Mouse (Mus musculus): ENCODE measurements around the gene Csf3r. TPM values are rescaled to one million over a fixed set of nuclear protein-coding genes. Genes with fewer than 3 reads are reported as not detected.

Csf3r gene
- total RNA-seq, 1 experiment = 0.18 TPM

- peaks cover 6 to 13% of the 10 kb centered on the region in 2 experiments; a peak in 3 of 4 replicates for H3K4me1 ChIP-seq (ENCODE audit: control insufficient read depth in 2 of 2, insufficient read depth in 2 of 2, low read length in 2 of 2, poor library complexity in 1 of 2)
- H3K4me3 ChIP-seq (ENCODE audit: insufficient read depth in 1 of 2, low read depth in 1 of 2, low read length in 2 of 2, poor library complexity in 1 of 2, severe bottlenecking in 1 of 2) = no peak overlapping the region
- TF ChIP-seq MAFK (IDR thresholded peaks at IDR 0.05; ENCODE audit: insufficient read depth, low read depth, low read length) = no peak
- no peak for TF ChIP-seq ZNF384 (IDR thresholded peaks at IDR 0.05; ENCODE audit: low read depth, low read length)
- TF ChIP-seq HCFC1 (IDR thresholded peaks at IDR 0.05; ENCODE audit: borderline replicate concordance, insufficient read depth, low read length) = no peak
- no peak for TF ChIP-seq CHD2 (IDR thresholded peaks at IDR 0.05; ENCODE audit: low read depth, low read length)
- TF ChIP-seq ZC3H11A (IDR thresholded peaks at IDR 0.05; ENCODE audit: borderline replicate concordance, low read depth, low read length) = no peak
- H3K27ac ChIP-seq (ENCODE audit: insufficient read depth, low read depth, low read length, poor library complexity, severe bottlenecking) = no peak overlapping the region
- in situ Hi-C loops (cut with MboI; ENCODE audit: low sequenced_read_pairs in 2 of 2, unreplicated experiment in 2 of 2) = no loop called here
- H3K9ac ChIP-seq (ENCODE audit: insufficient read depth, low read depth, low read length, poor library complexity, severe bottlenecking) = no peak overlapping the region
- no peak for DNase-seq (ENCODE audit: low read depth, low spot score)
- no peaks in the 10 kb centered on the region for H3K9me3 ChIP-seq (ENCODE audit: control insufficient read depth, insufficient read depth, low read depth, low read length)
- H3K36me3 ChIP-seq (ENCODE audit: control insufficient read depth, insufficient read depth, low read length, poor library complexity, severe bottlenecking) = no peaks in the 10 kb centered on the region
Measured at GRCm38 (mm10) chr4:126077833-126078232, 53.5 kb downstream of the Csf3r start.

GRCm38 (mm10) chr4:126079266-126079665, 54.9 kb downstream of the Csf3r start:
- H3K4me3 ChIP-seq (ENCODE audit: insufficient read depth in 1 of 2, low read depth in 1 of 2, low read length in 2 of 2, poor library complexity in 1 of 2, severe bottlenecking in 1 of 2) = no peak overlapping the region

GRCm38 (mm10) chr4:126081601-126082000, 57.3 kb downstream of the Csf3r start:
- H3K9ac ChIP-seq (ENCODE audit: insufficient read depth, low read depth, low read length, poor library complexity, severe bottlenecking) = no peak overlapping the region
- no peak overlapping the region for H3K4me3 ChIP-seq (ENCODE audit: insufficient read depth in 1 of 2, low read depth in 1 of 2, low read length in 2 of 2, poor library complexity in 1 of 2, severe bottlenecking in 1 of 2)
- H3K27ac ChIP-seq (ENCODE audit: insufficient read depth, low read depth, low read length, poor library complexity, severe bottlenecking) = no peak overlapping the region
- H3K36me3 ChIP-seq (ENCODE audit: control insufficient read depth, insufficient read depth, low read length, poor library complexity, severe bottlenecking) = no peaks in the 10 kb centered on the region
- peaks cover 6 to 17% of the 10 kb centered on the region in 2 experiments; a peak in 3 of 4 replicates for H3K4me1 ChIP-seq (ENCODE audit: control insufficient read depth in 2 of 2, insufficient read depth in 2 of 2, low read length in 2 of 2, poor library complexity in 1 of 2)
- H3K9me3 ChIP-seq (ENCODE audit: control insufficient read depth, insufficient read depth, low read depth, low read length) = no peaks in the 10 kb centered on the region
- DNase-seq (ENCODE audit: low read depth, low spot score) = no peak
- in situ Hi-C loops (cut with MboI; ENCODE audit: low sequenced_read_pairs in 2 of 2, unreplicated experiment in 2 of 2) = no loop called here
- TF ChIP-seq CHD2 (IDR thresholded peaks at IDR 0.05; ENCODE audit: low read depth, low read length) = no peak
- no peak for TF ChIP-seq HCFC1 (IDR thresholded peaks at IDR 0.05; ENCODE audit: borderline replicate concordance, insufficient read depth, low read length)
- no peak for TF ChIP-seq MAFK (IDR thresholded peaks at IDR 0.05; ENCODE audit: insufficient read depth, low read depth, low read length)
- no peak for TF ChIP-seq ZNF384 (IDR thresholded peaks at IDR 0.05; ENCODE audit: low read depth, low read length)
- TF ChIP-seq ZC3H11A (IDR thresholded peaks at IDR 0.05; ENCODE audit: borderline replicate concordance, low read depth, low read length) = no peak

More at GRCm38 (mm10) chr4:126079266-126079665, 54.9 kb downstream of the Csf3r start:
- in situ Hi-C loops (cut with MboI; ENCODE audit: low sequenced_read_pairs in 2 of 2, unreplicated experiment in 2 of 2) = no loop called here
- H3K9ac ChIP-seq (ENCODE audit: insufficient read depth, low read depth, low read length, poor library complexity, severe bottlenecking) = no peak overlapping the region
- H3K9me3 ChIP-seq (ENCODE audit: control insufficient read depth, insufficient read depth, low read depth, low read length) = no peaks in the 10 kb centered on the region
- H3K36me3 ChIP-seq (ENCODE audit: control insufficient read depth, insufficient read depth, low read length, poor library complexity, severe bottlenecking) = no peaks in the 10 kb centered on the region
- no peak for TF ChIP-seq HCFC1 (IDR thresholded peaks at IDR 0.05; ENCODE audit: borderline replicate concordance, insufficient read depth, low read length)
- TF ChIP-seq CHD2 (IDR thresholded peaks at IDR 0.05; ENCODE audit: low read depth, low read length) = no peak
- no peak for TF ChIP-seq MAFK (IDR thresholded peaks at IDR 0.05; ENCODE audit: insufficient read depth, low read depth, low read length)
- TF ChIP-seq ZC3H11A (IDR thresholded peaks at IDR 0.05; ENCODE audit: borderline replicate concordance, low read depth, low read length) = no peak
- TF ChIP-seq ZNF384 (IDR thresholded peaks at IDR 0.05; ENCODE audit: low read depth, low read length) = no peak
- DNase-seq (ENCODE audit: low read depth, low spot score) = no peak
- peaks cover 6 to 17% of the 10 kb centered on the region in 2 experiments; a peak in 3 of 4 replicates for H3K4me1 ChIP-seq (ENCODE audit: control insufficient read depth in 2 of 2, insufficient read depth in 2 of 2, low read length in 2 of 2, poor library complexity in 1 of 2)
- no peak overlapping the region for H3K27ac ChIP-seq (ENCODE audit: insufficient read depth, low read depth, low read length, poor library complexity, severe bottlenecking)

- H3K27ac ChIP-seq (ENCODE audit: insufficient read depth, low read depth, low read length, poor library complexity, severe bottlenecking) = no peak overlapping the region
- DNase-seq (ENCODE audit: low read depth, low spot score) = no peak
- peaks cover 0 to 6% of the 10 kb centered on the region in 2 experiments; a peak in 1 of 4 replicates for H3K4me1 ChIP-seq (ENCODE audit: control insufficient read depth in 2 of 2, insufficient read depth in 2 of 2, low read length in 2 of 2, poor library complexity in 1 of 2)
- no peak overlapping the region; a peak in 1 of 4 replicates for H3K4me3 ChIP-seq (ENCODE audit: insufficient read depth in 1 of 2, low read depth in 1 of 2, low read length in 2 of 2, poor library complexity in 1 of 2, severe bottlenecking in 1 of 2)
- TF ChIP-seq HCFC1 (IDR thresholded peaks at IDR 0.05; ENCODE audit: borderline replicate concordance, insufficient read depth, low read length) (no peak), ZC3H11A (IDR thresholded peaks at IDR 0.05; ENCODE audit: borderline replicate concordance, low read depth, low read length) (no peak), CHD2 (IDR thresholded peaks at IDR 0.05; ENCODE audit: low read depth, low read length) (no peak), MAFK (IDR thresholded peaks at IDR 0.05; ENCODE audit: insufficient read depth, low read depth, low read length) (no peak), ZNF384 (IDR thresholded peaks at IDR 0.05; ENCODE audit: low read depth, low read length) (no peak)
- H3K36me3 ChIP-seq (ENCODE audit: control insufficient read depth, insufficient read depth, low read length, poor library complexity, severe bottlenecking) = no peaks in the 10 kb centered on the region
- H3K9ac ChIP-seq (ENCODE audit: insufficient read depth, low read depth, low read length, poor library complexity, severe bottlenecking) = no peak overlapping the region; the same call in 1 of the 2 replicates
- in situ Hi-C loops (cut with MboI; ENCODE audit: low sequenced_read_pairs in 2 of 2, unreplicated experiment in 2 of 2) = no loop called here
- no peaks in the 10 kb centered on the region for H3K9me3 ChIP-seq (ENCODE audit: control insufficient read depth, insufficient read depth, low read depth, low read length)
Measured at GRCm38 (mm10) chr4:126083021-126083420, 58.7 kb downstream of the Csf3r start.
